Mouse (Mus musculus) induced T-regulatory cell, adult 2 months (primary cell): Measurements from ENCODE around the gene Golph3l.

ENCODE experiments used
- DNase-seq: peaks from one replicate; pipeline ENCODE4 v3.0.0-alpha.2; 2012; ENCODE audit warnings: low read depth

The Golph3l gene

GRCm38 (mm10) chr3:95655437-95655836 lies 66.7 kb downstream of the Golph3l start:
- DNase-seq = no peak

- DNase-seq = no peak
Observed at GRCm38 (mm10) chr3:95657108-95657507, 68.4 kb downstream of the Golph3l start.

GRCm38 (mm10) chr3:95657711-95658110 lies 69.0 kb downstream of the Golph3l start:
- DNase-seq = no peak

GRCm38 (mm10) chr3:95658236-95658867 lies 69.6 kb downstream of the Golph3l start, which contains the start of gene Mcl1:
Gene Mcl1, plus strand, starts transcription at chr3:95658788.
- DNase-seq = peak; percentile 95

GRCm38 (mm10) chr3:95658868-95659712 lies 70.4 kb downstream of the Golph3l start:
- DNase-seq = peak; percentile 89

- DNase-seq = no peak
Observed at GRCm38 (mm10) chr3:95659948-95660347, 71.2 kb downstream of the Golph3l start.

- peak; percentile 51 for DNase-seq
Observed at GRCm38 (mm10) chr3:95660788-95661478, 72.2 kb downstream of the Golph3l start.

GRCm38 (mm10) chr3:95661945-95662715 lies 73.4 kb downstream of the Golph3l start:
- DNase-seq = peak; percentile 59

- peak; percentile 55 for DNase-seq
Observed at GRCm38 (mm10) chr3:95662724-95663449, 74.2 kb downstream of the Golph3l start.

- peak; percentile 40 for DNase-seq
Observed at GRCm38 (mm10) chr3:95663486-95663885, 74.8 kb downstream of the Golph3l start.

GRCm38 (mm10) chr3:95663969-95664608 lies 75.4 kb downstream of the Golph3l start:
- DNase-seq = peak; percentile 72

- peak; percentile 58 for DNase-seq
Observed at GRCm38 (mm10) chr3:95664940-95665352, 76.2 kb downstream of the Golph3l start.

GRCm38 (mm10) chr3:95666124-95666844 lies 77.5 kb downstream of the Golph3l start:
- DNase-seq = peak; percentile 91

- DNase-seq = peak; percentile 53
Observed at GRCm38 (mm10) chr3:95667521-95667920, 78.8 kb downstream of the Golph3l start.

- peak; percentile 58 for DNase-seq
Observed at GRCm38 (mm10) chr3:95668026-95668425, 79.3 kb downstream of the Golph3l start.
